Mouse (Mus musculus) megakaryocyte progenitor cell, adult 5-6 weeks (primary cell): Measurements from ENCODE around the gene Egln3. TPM values are rescaled to one million over a fixed set of nuclear protein-coding genes. Genes with fewer than 3 reads are reported as not detected.

Experiments
- ATAC-seq: replicated peaks from 2 replicates; pipeline ENCODE4 v1.8.0; 2016; ENCODE audit warnings: mild to moderate bottlenecking, moderate TSS enrichment, inconsistent platforms; ENCODE audit not compliant: poor library complexity
- total RNA-seq, 2 experiments: library from RNA; stranded (forward) in 1 of 2; stranded (reverse) in 1 of 2; fragments of 157-497, 149-512 nt in 1 of 2; fragments of 200-1000 nt in 1 of 2; gene quantifications; 2 replicates each; pipeline versions ENCODE4 v1.2.3 to v1.2.4; 2015 to 2017

The Egln3 gene
- total RNA-seq (2015) (48.4 and 55.3 TPM in 2 replicates), total RNA-seq (2017) (21.5 and 23.6 TPM in 2 replicates)

GRCm38 (mm10) chr12:54203656-54204045, at the start of gene Egln3:
Gene Egln3, minus strand, starts transcription at chr12:54203860.
- peak; percentile 84 for ATAC-seq

- ATAC-seq: peak; percentile 33
These were observed 49.8 kb upstream of the Egln3 start for GRCm38 (mm10) chr12:54253449-54253848.

GRCm38 (mm10) chr12:54251942-54252400, 48.3 kb upstream of the Egln3 start:
- peak; percentile 67 for ATAC-seq

- ATAC-seq: peak; percentile 62
These were observed 44.2 kb upstream of the Egln3 start for GRCm38 (mm10) chr12:54247835-54248234.

GRCm38 (mm10) chr12:54243158-54243557, 39.5 kb upstream of the Egln3 start:
- no peak for ATAC-seq

- no peak for ATAC-seq
These were observed 38.3 kb upstream of the Egln3 start for GRCm38 (mm10) chr12:54241976-54242375.

GRCm38 (mm10) chr12:54233794-54234193, 30.1 kb upstream of the Egln3 start:
- ATAC-seq: no peak

- ATAC-seq: no peak
These were observed 29.4 kb upstream of the Egln3 start for GRCm38 (mm10) chr12:54232996-54233603.

GRCm38 (mm10) chr12:54232456-54232855, 28.8 kb upstream of the Egln3 start:
- ATAC-seq: no peak

- ATAC-seq: no peak
These were observed 23.9 kb upstream of the Egln3 start for GRCm38 (mm10) chr12:54227551-54227950.

- no peak for ATAC-seq
These were observed 22.7 kb upstream of the Egln3 start for GRCm38 (mm10) chr12:54226341-54226740.

- no peak for ATAC-seq
These were observed 21.9 kb upstream of the Egln3 start for GRCm38 (mm10) chr12:54225610-54226009.

- ATAC-seq: no peak
These were observed 21.4 kb upstream of the Egln3 start for GRCm38 (mm10) chr12:54225090-54225489.

- ATAC-seq: no peak
These were observed 18.5 kb upstream of the Egln3 start for GRCm38 (mm10) chr12:54222036-54222760.

- no peak for ATAC-seq
These were observed 13.0 kb upstream of the Egln3 start for GRCm38 (mm10) chr12:54216673-54217072.

GRCm38 (mm10) chr12:54214426-54214825, 10.8 kb upstream of the Egln3 start:
- no peak for ATAC-seq

GRCm38 (mm10) chr12:54213871-54214270, 10.2 kb upstream of the Egln3 start:
- ATAC-seq: no peak

GRCm38 (mm10) chr12:54213230-54213629, 9.6 kb upstream of the Egln3 start:
- peak; percentile 79 for ATAC-seq

- ATAC-seq: peak; percentile 40; the same call in 1 of the 2 replicates
These were observed 5.5 kb upstream of the Egln3 start for GRCm38 (mm10) chr12:54209182-54209563.

- ATAC-seq: no peak
These were observed 4.9 kb upstream of the Egln3 start for GRCm38 (mm10) chr12:54208433-54209181.

- ATAC-seq: no peak
These were observed 2.1 kb upstream of the Egln3 start for GRCm38 (mm10) chr12:54205731-54206130.

- peak; percentile 63 for ATAC-seq
These were observed 1.5 kb upstream of the Egln3 start for GRCm38 (mm10) chr12:54205195-54205594.
